Mouse (Mus musculus) kidney, adult 2 months (tissue): ENCODE results near the gene Ppp4r1.

Experiments
- CTCF ChIP-seq: fragments of 200-500 bp; conservative IDR thresholded peaks from 2 replicates; pipeline ENCODE4 v1.5.1; 2011; ENCODE audit warnings: low read depth, mild to moderate bottlenecking, control low read depth, low read length, moderate library complexity, mixed read lengths; ENCODE audit not compliant: insufficient read depth, insufficient read length
- POLR2A ChIP-seq: fragments of 200-500 bp; IDR thresholded peaks from one replicate; pipeline ENCODE4 v1.6.1; 2011; ENCODE audit warnings: low read depth, low read length, control low read depth

GRCm38 (mm10) chr17:65737622-65738021, 44.8 kb upstream of the Ppp4r1 start:
- TF ChIP-seq CTCF (no peak), POLR2A (no peak)
